Mouse (Mus musculus) E14TG2a.4 (cell line): ENCODE results near the gene Iqck.

Experiments used
- CTCF ChIP-seq: conservative IDR thresholded peaks from 2 replicates; pipeline ENCODE4 v1.5.1; 2014; ENCODE audit warnings: low read length
- NANOG ChIP-seq: IDR thresholded peaks from 2 replicates; pipeline ENCODE4 v1.6.1; 2014; ENCODE audit warnings: borderline replicate concordance, low read length, mixed read lengths

DNA sequence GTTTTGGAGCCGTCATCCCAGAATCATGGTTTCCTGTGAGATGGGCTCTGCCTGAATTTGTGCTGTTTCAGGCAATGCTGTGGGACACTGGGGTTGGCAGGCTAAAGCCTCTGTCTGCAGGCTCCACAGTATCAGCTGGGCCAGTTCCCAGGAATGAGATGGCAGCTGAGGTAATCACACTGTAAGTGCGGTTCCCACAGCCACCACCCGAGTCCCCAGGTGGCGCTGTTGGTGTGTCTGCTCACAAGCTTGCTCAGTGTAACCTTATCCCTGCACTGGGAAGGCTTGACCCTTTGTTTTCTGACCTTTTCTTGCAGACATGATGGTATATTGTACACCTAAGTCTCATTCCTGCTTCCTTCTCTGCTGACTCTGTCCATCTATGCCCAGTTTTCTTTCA is 164.0 kb downstream of the Iqck start:
- TF ChIP-seq CTCF (peak; percentile 69), NANOG (no peak)
